Mouse (Mus musculus) stomach, embryonic 14.5 days (tissue): Measurements from ENCODE around the gene Tmem231. TPM values are rescaled to one million over a fixed set of nuclear protein-coding genes. Genes with fewer than 3 reads are reported as not detected.

ENCODE experiments used
- polyA plus RNA-seq: library from polyadenylated mRNA; unstranded; fragments of >200 nt; fragmentation: Nextera tagmentation; extraction: Ambion mirVana; gene quantifications from 2 replicates; pipeline ENCODE4 v1.2.1, GENCODE M21; 2014

The Tmem231 gene
- polyA plus RNA-seq, 1 experiment from 2014 or later, result 16.6 TPM

Other genes starting within 250 kb of the Tmem231 start
- gene Ctrb1, start 242.9 kb downstream of the Tmem231 start, polyA plus RNA-seq, result 201 TPM in 1 of 2 replicates, not detected in the other
- 43.5 and 46.5 TPM in 2 replicates for gene Bcar1, start 190.1 kb downstream of the Tmem231 start, polyA plus RNA-seq
- gene Cfdp1, start 79.6 kb downstream of the Tmem231 start, polyA plus RNA-seq, result 206 and 215 TPM in 2 replicates
- gene Tmem170, start 57.1 kb downstream of the Tmem231 start, polyA plus RNA-seq, result 9.7 and 11.8 TPM in 2 replicates
- gene Chst5, start 23.4 kb downstream of the Tmem231 start, polyA plus RNA-seq, result 3.0 and 3.9 TPM in 2 replicates
- 187 and 189 TPM in 2 replicates for gene Gabarapl2, start 6.8 kb upstream of the Tmem231 start, polyA plus RNA-seq
- gene Adat1, start 58.4 kb upstream of the Tmem231 start, polyA plus RNA-seq, result 8.9 and 9.5 TPM in 2 replicates
- 203 and 212 TPM in 2 replicates for gene Kars, start 77.4 kb upstream of the Tmem231 start, polyA plus RNA-seq
- gene Terf2ip, start 77.5 kb upstream of the Tmem231 start, polyA plus RNA-seq, result 22.3 and 24.7 TPM in 2 replicates
- 0.38 and 1.4 TPM in 2 replicates for gene Gm6793, start 81.2 kb upstream of the Tmem231 start, polyA plus RNA-seq